Mouse (Mus musculus): ENCODE data around the gene Ppp1r12b. TPM values are rescaled to one million over a fixed set of nuclear protein-coding genes. Genes with fewer than 3 reads are reported as not detected.
A peak's percentile ranks its signal among the peaks of the same experiment; 100 is the strongest.

Ppp1r12b gene
- polyA plus RNA-seq, 1 experiment from 2014 or later = 15.1 TPM

- Histone ChIP-seq H3K4me3 (peak overlapping the region; percentile 34), H3K4me1 (replicated peaks) (peaks cover 5% of the 10 kb centered on the region; the same call in 1 of the 2 replicates), H3K9me3 (no peaks in the 10 kb centered on the region), H3K36me3 (no peaks in the 10 kb centered on the region), H3K27me3 (peaks cover 9% of the 10 kb centered on the region; the same call in 1 of the 2 replicates), H3K27ac (replicated peaks) (no peak overlapping the region), H3K9ac (peak overlapping the region; percentile 36), H3K4me2 (peak overlapping the region; percentile 78)
- WGBS = 31% methylated on average over 48 of the region's 48 CpGs
- peak; percentile 87 for ATAC-seq (ENCODE audit: low FRiP score, low read depth)
Observed at GRCm38 (mm10) chr1:134987173-134987961, 31.6 kb upstream of the Ppp1r12b start.

- H3K27ac ChIP-seq (replicated peaks) = no peak overlapping the region
- no peak overlapping the region for H3K9ac ChIP-seq
- H3K36me3 ChIP-seq = 0 out of 2 replicates have a peak, but pooled peaks cover 3% of the 10 kb centered on the region
- no peaks in the 10 kb centered on the region for H3K9me3 ChIP-seq
- H3K4me2 ChIP-seq = no peak overlapping the region
- H3K4me3 ChIP-seq = no peak overlapping the region
- no peaks in the 10 kb centered on the region for H3K27me3 ChIP-seq
- no peaks in the 10 kb centered on the region for H3K4me1 ChIP-seq (replicated peaks)
- ATAC-seq (ENCODE audit: low FRiP score, low read depth) = no peak
- WGBS = 73% methylated on average over 1 of the region's 1 CpGs
Observed at GRCm38 (mm10) chr1:134972920-134973319, 17.2 kb upstream of the Ppp1r12b start.

GRCm38 (mm10) chr1:134965430-134965829 is 9.7 kb upstream of the Ppp1r12b start:
- H3K4me3 ChIP-seq = no peak overlapping the region
- H3K36me3 ChIP-seq = 0 out of 2 replicates have a peak, but pooled peaks cover 3% of the 10 kb centered on the region
- H3K4me1 ChIP-seq (replicated peaks) = peaks cover 11% of the 10 kb centered on the region
- no peak overlapping the region for H3K4me2 ChIP-seq
- H3K9ac ChIP-seq = no peak overlapping the region
- no peak overlapping the region for H3K27ac ChIP-seq (replicated peaks)
- no peaks in the 10 kb centered on the region for H3K9me3 ChIP-seq
- peaks cover 8% of the 10 kb centered on the region; the same call in 1 of the 2 replicates for H3K27me3 ChIP-seq
- no peak for ATAC-seq (ENCODE audit: low FRiP score, low read depth)
- WGBS = 95% methylated on average over 2 of the region's 2 CpGs

- peak; percentile 49; the same call in 1 of the 2 replicates for ATAC-seq (ENCODE audit: low FRiP score, low read depth)
- Histone ChIP-seq H3K9me3 (no peaks in the 10 kb centered on the region), H3K9ac (peak overlapping the region; percentile 46), H3K27ac (replicated peaks) (no peak overlapping the region), H3K4me1 (replicated peaks) (peaks cover 11% of the 10 kb centered on the region), H3K4me2 (peak overlapping the region; percentile 68), H3K36me3 (no peaks in the 10 kb centered on the region), H3K4me3 (peak overlapping the region; percentile 67), H3K27me3 (peaks cover 8% of the 10 kb centered on the region; the same call in 1 of the 2 replicates)
- 4% methylated on average over 11 of the region's 11 CpGs for WGBS
Observed at GRCm38 (mm10) chr1:134962821-134963220, 7.1 kb upstream of the Ppp1r12b start.

- peak within 1 kb of the TSS; percentile 68 for H3K4me2 ChIP-seq
- ATAC-seq (ENCODE audit: low FRiP score, low read depth) = peak; percentile 100
- 3% methylated on average over 50 of the region's 50 CpGs for WGBS
- H3K27ac ChIP-seq (replicated peaks) = no peak within 1 kb of the TSS
- no peaks in the 10 kb centered on the region for H3K36me3 ChIP-seq
- peaks cover 11% of the 10 kb centered on the region for H3K4me1 ChIP-seq (replicated peaks)
- H3K9ac ChIP-seq = peak within 1 kb of the TSS; percentile 46
- H3K27me3 ChIP-seq = peaks cover 8% of the 10 kb centered on the region; the same call in 1 of the 2 replicates
- H3K4me3 ChIP-seq = peak within 1 kb of the TSS; percentile 67
- no peaks in the 10 kb centered on the region for H3K9me3 ChIP-seq
Observed at GRCm38 (mm10) chr1:134962053-134962803, 6.5 kb upstream of the Ppp1r12b start, which contains the start of gene Ube2t. TSS of gene Ube2t (plus strand) at chr1:134962565.

- H3K4me1 ChIP-seq (replicated peaks) = peaks cover 11% of the 10 kb centered on the region
- 65% methylated on average over 7 of the region's 7 CpGs for WGBS
- ATAC-seq (ENCODE audit: low FRiP score, low read depth) = no peak
Observed at GRCm38 (mm10) chr1:134960634-134961033, 4.9 kb upstream of the Ppp1r12b start.

GRCm38 (mm10) chr1:134955050-134955636 is 599 bp downstream of the Ppp1r12b start:
- peaks cover 13% of the 10 kb centered on the region for H3K4me1 ChIP-seq (replicated peaks)
- peak overlapping the region; percentile 93 for H3K4me3 ChIP-seq
- H3K27ac ChIP-seq (replicated peaks) = peak overlapping the region; percentile 94
- H3K27me3 ChIP-seq = no peaks in the 10 kb centered on the region
- peak overlapping the region; percentile 82 for H3K4me2 ChIP-seq
- no peak; the same call in 1 of the 2 replicates for ATAC-seq (ENCODE audit: low FRiP score, low read depth)
- no peaks in the 10 kb centered on the region for H3K9me3 ChIP-seq
- WGBS = 6% methylated on average over 16 of the region's 16 CpGs
- peak overlapping the region; percentile 86 for H3K9ac ChIP-seq
- 0 out of 2 replicates have a peak, but pooled peaks cover 7% of the 10 kb centered on the region for H3K36me3 ChIP-seq

More at GRCm38 (mm10) chr1:134960634-134961033, 4.9 kb upstream of the Ppp1r12b start:
- Histone ChIP-seq H3K36me3 (no peaks in the 10 kb centered on the region), H3K4me3 (no peak overlapping the region), H3K9me3 (no peaks in the 10 kb centered on the region), H3K9ac (no peak overlapping the region), H3K4me2 (no peak overlapping the region), H3K27me3 (peaks cover 8% of the 10 kb centered on the region; the same call in 1 of the 2 replicates), H3K27ac (replicated peaks) (no peak overlapping the region)

GRCm38 (mm10) chr1:134949946-134950345 is 5.8 kb downstream of the Ppp1r12b start:
- no peak overlapping the region for H3K27ac ChIP-seq (replicated peaks)
- H3K4me3 ChIP-seq = no peak overlapping the region
- H3K27me3 ChIP-seq = no peaks in the 10 kb centered on the region
- H3K9me3 ChIP-seq = no peaks in the 10 kb centered on the region
- peaks cover 11% of the 10 kb centered on the region for H3K4me1 ChIP-seq (replicated peaks)
- no peak overlapping the region for H3K4me2 ChIP-seq
- H3K9ac ChIP-seq = no peak overlapping the region
- 0 out of 2 replicates have a peak, but pooled peaks cover 10% of the 10 kb centered on the region for H3K36me3 ChIP-seq
- 86% methylated on average over 3 of the region's 3 CpGs for WGBS
- ATAC-seq (ENCODE audit: low FRiP score, low read depth) = no peak

- Histone ChIP-seq H3K4me3 (no peak overlapping the region), H3K27me3 (no peaks in the 10 kb centered on the region), H3K9me3 (no peaks in the 10 kb centered on the region), H3K4me1 (replicated peaks) (no peaks in the 10 kb centered on the region; the same call in 1 of the 2 replicates), H3K4me2 (no peak overlapping the region), H3K9ac (no peak overlapping the region), H3K27ac (replicated peaks) (no peak overlapping the region), H3K36me3 (0 out of 2 replicates have a peak, but pooled peaks cover 10% of the 10 kb centered on the region)
- WGBS = 83% methylated on average over 7 of the region's 7 CpGs
- ATAC-seq (ENCODE audit: low FRiP score, low read depth) = no peak
Observed at GRCm38 (mm10) chr1:134947590-134947989, 8.2 kb downstream of the Ppp1r12b start.

GRCm38 (mm10) chr1:134942898-134943297 is 12.8 kb downstream of the Ppp1r12b start:
- WGBS = 95% methylated on average over 2 of the region's 2 CpGs
- H3K4me1 ChIP-seq (replicated peaks) = no peaks in the 10 kb centered on the region
- H3K4me3 ChIP-seq = no peak overlapping the region
- H3K27ac ChIP-seq (replicated peaks) = no peak overlapping the region
- H3K9me3 ChIP-seq = no peaks in the 10 kb centered on the region
- no peak for ATAC-seq (ENCODE audit: low FRiP score, low read depth)
- no peak overlapping the region for H3K9ac ChIP-seq
- H3K36me3 ChIP-seq = 0 out of 2 replicates have a peak, but pooled peaks cover under 1% of the 10 kb centered on the region
- no peak overlapping the region for H3K4me2 ChIP-seq
- H3K27me3 ChIP-seq = no peaks in the 10 kb centered on the region

GRCm38 (mm10) chr1:134940863-134941262 is 14.9 kb downstream of the Ppp1r12b start:
- H3K27me3 ChIP-seq = no peaks in the 10 kb centered on the region
- H3K27ac ChIP-seq (replicated peaks) = no peak overlapping the region
- no peak overlapping the region for H3K4me3 ChIP-seq
- H3K36me3 ChIP-seq = no peaks in the 10 kb centered on the region
- 74% methylated on average over 4 of the region's 4 CpGs for WGBS
- H3K9me3 ChIP-seq = no peaks in the 10 kb centered on the region
- H3K4me2 ChIP-seq = no peak overlapping the region
- H3K9ac ChIP-seq = no peak overlapping the region
- no peaks in the 10 kb centered on the region for H3K4me1 ChIP-seq (replicated peaks)
- ATAC-seq (ENCODE audit: low FRiP score, low read depth) = no peak

All from hindbrain, embryonic 15.5 days (tissue).